Mouse (Mus musculus) CH12.LX (cell line): ENCODE measurements around the gene Clmn. TPM values are rescaled to one million over a fixed set of nuclear protein-coding genes. Genes with fewer than 3 reads are reported as not detected.

Experiments
- DNase-seq: peaks from one replicate; pipeline ENCODE4 v3.0.0-alpha.2; 2013; ENCODE audit errors: extremely low read depth
- H3K27ac ChIP-seq: 2 replicates; pipeline ENCODE4 v1.5.1; 2012; ENCODE audit warnings: low read depth, mild to moderate bottlenecking, control low read depth, moderate library complexity; ENCODE audit not compliant: insufficient read depth
- H3K27me3 ChIP-seq: replicated peaks from 2 replicates; pipeline ENCODE3; 2012; ENCODE audit warnings: inconsistent platforms
- H3K36me3 ChIP-seq, 2 experiments: replicated peaks in 1 of 2; 2 replicates each; pipeline versions ENCODE3 to v1.6.1; 2012; ENCODE audit warnings: inconsistent platforms in 1 of 2, low read length in 1 of 2, mild to moderate bottlenecking in 1 of 2, mixed read lengths in 1 of 2, moderate library complexity in 1 of 2; ENCODE audit not compliant: control insufficient read depth in 1 of 2, insufficient read depth in 1 of 2
- H3K4me1 ChIP-seq, 2 experiments: 2 replicates each; pipeline ENCODE4 v1.6.1; 2012; ENCODE audit warnings: inconsistent platforms in 1 of 2, moderate library complexity in 1 of 2; ENCODE audit not compliant: insufficient read depth in 2 of 2, control insufficient read depth in 1 of 2
- H3K4me2 ChIP-seq: 2 replicates; pipeline ENCODE4 v1.6.1; 2012; ENCODE audit warnings: low read depth, mild to moderate bottlenecking, control low read depth; ENCODE audit not compliant: poor library complexity, insufficient read depth, severe bottlenecking
- H3K4me3 ChIP-seq, 3 experiments: fragments of 150-350 bp in 1 of 3; sonication (generic) in 1 of 3; replicated peaks in 1 of 3; 2 replicates each; pipeline versions ENCODE3 to v1.5.1; 2011 to 2012; ENCODE audit warnings: low read depth in 2 of 3, low read length in 2 of 3, mild to moderate bottlenecking in 2 of 3, moderate library complexity in 2 of 3, control low read depth in 1 of 3, improper control_type of control experiment in 1 of 3, inconsistent platforms in 1 of 3, mixed read lengths in 1 of 3; ENCODE audit not compliant: poor library complexity in 1 of 3
- H3K79me2 ChIP-seq: replicated peaks from 2 replicates; pipeline ENCODE4 v1.6.1; 2012; ENCODE audit warnings: mild to moderate bottlenecking, moderate library complexity; ENCODE audit not compliant: control insufficient read depth, poor library complexity, insufficient read depth, severe bottlenecking; ENCODE audit errors: extremely low read depth
- H3K9ac ChIP-seq: 2 replicates; pipeline ENCODE4 v1.6.1; 2012; ENCODE audit warnings: low read depth, mild to moderate bottlenecking, control low read depth, moderate library complexity; ENCODE audit not compliant: insufficient read depth
- H3K9me3 ChIP-seq: replicated peaks from 2 replicates; pipeline ENCODE3; 2012; ENCODE audit warnings: low read length, inconsistent platforms, mixed read lengths
- BHLHE40 ChIP-seq: IDR thresholded peaks from 2 replicates; pipeline ENCODE4 v1.6.1; 2011; ENCODE audit warnings: mild to moderate bottlenecking, low read depth, low read length, improper control_type of control experiment
- CHD2 ChIP-seq: IDR thresholded peaks from 2 replicates; pipeline ENCODE4 v1.6.1; 2011; ENCODE audit warnings: low read length, improper control_type of control experiment
- CTCF ChIP-seq, 2 experiments: IDR thresholded peaks in 1 of 2; conservative IDR thresholded peaks in 1 of 2; 2 replicates each; pipeline ENCODE4 v1.5.1; 2011 to 2012; ENCODE audit warnings: low read depth in 2 of 2, low read length in 2 of 2, improper control_type of control experiment in 1 of 2, inconsistent platforms in 1 of 2, mild to moderate bottlenecking in 1 of 2, moderate library complexity in 1 of 2
- ELF1 ChIP-seq: IDR thresholded peaks from 2 replicates; pipeline ENCODE4 v1.6.1; 2014; ENCODE audit warnings: low read depth, mild to moderate bottlenecking, inconsistent platforms, low read length, improper control_type of control experiment
- ETS1 ChIP-seq: conservative IDR thresholded peaks from 2 replicates; pipeline ENCODE4 v1.6.1; 2012; ENCODE audit warnings: low read depth, mild to moderate bottlenecking, inconsistent platforms, low read length, improper control_type of control experiment, moderate library complexity
- HCFC1 ChIP-seq: IDR thresholded peaks from 2 replicates; pipeline ENCODE4 v1.6.1; 2012; ENCODE audit warnings: low read depth, mild to moderate bottlenecking, inconsistent platforms, low read length, improper control_type of control experiment
- IRF4 ChIP-seq: IDR thresholded peaks from 2 replicates; pipeline ENCODE4 v1.6.1; 2014; ENCODE audit warnings: low read depth, mild to moderate bottlenecking, inconsistent platforms, low read length, improper control_type of control experiment
- MAFK ChIP-seq: IDR thresholded peaks from 2 replicates; pipeline ENCODE4 v1.6.1; 2011; ENCODE audit warnings: low read length, improper control_type of control experiment; ENCODE audit not compliant: insufficient replicate concordance
- MAX ChIP-seq: IDR thresholded peaks from 2 replicates; pipeline ENCODE4 v1.6.1; 2011; ENCODE audit warnings: low read length, improper control_type of control experiment
- MEF2A ChIP-seq: IDR thresholded peaks from 2 replicates; pipeline ENCODE4 v1.6.1; 2014; ENCODE audit warnings: low read depth, mild to moderate bottlenecking, inconsistent platforms, low read length, improper control_type of control experiment, borderline replicate concordance
- NELFE ChIP-seq: IDR thresholded peaks from 2 replicates; pipeline ENCODE4 v1.6.1; 2011; ENCODE audit warnings: low read depth, low read length, improper control_type of control experiment
- NRF1 ChIP-seq: IDR thresholded peaks from 2 replicates; pipeline ENCODE4 v1.6.1; 2014; ENCODE audit warnings: low read depth, mild to moderate bottlenecking, inconsistent platforms, low read length, improper control_type of control experiment, moderate library complexity
- PAX5 ChIP-seq: IDR thresholded peaks from 2 replicates; pipeline ENCODE4 v1.6.1; 2012; ENCODE audit warnings: low read length, inconsistent platforms, mixed read lengths
- POLR2A ChIP-seq: IDR thresholded peaks from 2 replicates; pipeline ENCODE4 v1.6.1; 2011; ENCODE audit warnings: low read depth, mild to moderate bottlenecking, improper control_type of control experiment, low read length
- POLR2AphosphoS2 ChIP-seq: IDR thresholded peaks from 2 replicates; pipeline ENCODE4 v1.6.1; 2011; ENCODE audit warnings: low read depth, low read length, improper control_type of control experiment
- RAD21 ChIP-seq: IDR thresholded peaks from 2 replicates; pipeline ENCODE4 v1.6.1; 2011; ENCODE audit warnings: low read depth, mild to moderate bottlenecking, low read length, improper control_type of control experiment, moderate library complexity
- RCOR1 ChIP-seq: conservative IDR thresholded peaks from 2 replicates; pipeline ENCODE4 v1.6.1; 2012; ENCODE audit warnings: low read depth, mild to moderate bottlenecking, inconsistent platforms, low read length, improper control_type of control experiment
- SMC3 ChIP-seq: IDR thresholded peaks from 2 replicates; pipeline ENCODE4 v1.6.1; 2011; ENCODE audit warnings: low read depth, low read length, improper control_type of control experiment
- TCF12 ChIP-seq: IDR thresholded peaks from 2 replicates; pipeline ENCODE4 v1.6.1; 2014; ENCODE audit warnings: low read depth, mild to moderate bottlenecking, inconsistent platforms, low read length, improper control_type of control experiment
- UBTF ChIP-seq: IDR thresholded peaks from 2 replicates; pipeline ENCODE4 v1.6.1; 2012; ENCODE audit warnings: low read depth, mild to moderate bottlenecking, inconsistent platforms, low read length, improper control_type of control experiment, moderate library complexity
- USF1 ChIP-seq: IDR thresholded peaks from 2 replicates; pipeline ENCODE4 v1.6.1; 2014; ENCODE audit warnings: low read depth, mild to moderate bottlenecking, inconsistent platforms, low read length, improper control_type of control experiment
- ZC3H11A ChIP-seq: IDR thresholded peaks from 2 replicates; pipeline ENCODE4 v1.6.1; 2012; ENCODE audit warnings: low read depth, mild to moderate bottlenecking, inconsistent platforms, low read length, improper control_type of control experiment
- ZMIZ1 ChIP-seq: IDR thresholded peaks from 2 replicates; pipeline ENCODE4 v1.6.1; 2012; ENCODE audit warnings: low read depth, mild to moderate bottlenecking, inconsistent platforms, low read length, improper control_type of control experiment
- ZNF384 ChIP-seq: IDR thresholded peaks from 2 replicates; pipeline ENCODE4 v1.6.1; 2012; ENCODE audit warnings: low read depth, low read length, improper control_type of control experiment, inconsistent platforms
- dilution Hi-C: fragments of 300-500 bp; cut with MboI; formaldehyde crosslinking; loops from 2 replicates; pipeline ENCODE4 v1.14.3; 2020; ENCODE audit warnings: low sequenced_read_pairs; ENCODE audit not compliant: extremely low pct_unique_long_range_greater_than_20kb, extremely low pct_ligation_motif_present
- in situ Hi-C: fragments of 300-500 bp; cut with MboI; formaldehyde crosslinking; loops from 3 replicates; pipeline ENCODE4 v1.14.3; 2019; ENCODE audit warnings: low sequenced_read_pairs, low pct_ligation_motif_present, low pct_unique_long_range_greater_than_20kb, mixed read lengths
- polyA plus RNA-seq: library from polyadenylated mRNA; unstranded; fragments of >175 nt; gene quantifications from 2 replicates; pipeline ENCODE4 v1.2.1, GENCODE M21; 2012; ENCODE audit warnings: low read depth; ENCODE audit not compliant: insufficient read length
- total RNA-seq, 2 experiments: library from RNA; depleted of rRNA; stranded (reverse); fragments of 300-350 nt in 1 of 2; fragments of >200 nt in 1 of 2; gene quantifications; 2 replicates each; pipeline ENCODE4 v1.2.3; 2012 to 2014

Clmn gene
- total and polyA plus RNA-seq, 3 experiments, result not detected

DNA sequence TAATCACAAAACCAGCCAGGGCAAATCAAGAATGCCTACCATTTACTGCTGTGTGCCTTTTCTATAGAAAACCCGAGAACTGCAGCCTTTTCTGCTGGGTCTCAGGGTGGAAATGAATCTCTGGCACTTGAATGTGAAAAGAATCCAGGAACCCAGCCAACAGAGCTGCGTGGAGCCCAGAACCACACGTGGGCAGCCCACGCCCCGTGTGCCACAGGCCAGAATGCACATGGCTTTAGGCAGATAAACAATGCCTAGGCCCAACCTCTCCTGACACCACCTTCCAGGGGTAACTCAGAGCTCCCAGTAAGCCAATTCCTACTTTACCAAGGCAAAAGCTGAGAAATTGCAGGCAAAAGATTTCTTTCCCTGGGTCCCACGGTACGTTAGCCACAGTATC, 5.7 kb downstream of the Clmn start:
- no peaks in the 10 kb centered on the region for H3K4me1 ChIP-seq
- H3K4me2 ChIP-seq, result no peak overlapping the region
- no peak for TF ChIP-seq ZNF384
- TF ChIP-seq HCFC1, result no peak
- TF ChIP-seq ZC3H11A, result no peak
- TF ChIP-seq MAX, result no peak
- no peak for TF ChIP-seq BHLHE40
- TF ChIP-seq TCF12, result no peak
- no peak for TF ChIP-seq CTCF (conservative IDR thresholded peaks at IDR 0.05 in 1 of 2, IDR thresholded peaks at IDR 0.05 in 1 of 2; ENCODE audit: low read depth in 2 of 2, low read length in 2 of 2)
- TF ChIP-seq PAX5, result no peak
- no peak for TF ChIP-seq NELFE
- no peak for TF ChIP-seq POLR2A
- no peak for TF ChIP-seq ETS1
- no peak for TF ChIP-seq RCOR1
- no peak for TF ChIP-seq POLR2AphosphoS2
- no peak for TF ChIP-seq MAFK
- TF ChIP-seq, all 38 proteins: peak for 0
- Histone ChIP-seq H3K9me3 (no peaks in the 10 kb centered on the region), H3K4me3 (no peak overlapping the region), H3K79me2 (no peaks in the 10 kb centered on the region), H3K9ac (no peak overlapping the region), H3K27ac (no peak overlapping the region), H3K27me3 (peaks cover 91% of the 10 kb centered on the region), H3K36me3 (no peaks in the 10 kb centered on the region)
- dilution Hi-C loops (no loop called here), in situ Hi-C loops (no loop called here)
- no peak for DNase-seq

DNA sequence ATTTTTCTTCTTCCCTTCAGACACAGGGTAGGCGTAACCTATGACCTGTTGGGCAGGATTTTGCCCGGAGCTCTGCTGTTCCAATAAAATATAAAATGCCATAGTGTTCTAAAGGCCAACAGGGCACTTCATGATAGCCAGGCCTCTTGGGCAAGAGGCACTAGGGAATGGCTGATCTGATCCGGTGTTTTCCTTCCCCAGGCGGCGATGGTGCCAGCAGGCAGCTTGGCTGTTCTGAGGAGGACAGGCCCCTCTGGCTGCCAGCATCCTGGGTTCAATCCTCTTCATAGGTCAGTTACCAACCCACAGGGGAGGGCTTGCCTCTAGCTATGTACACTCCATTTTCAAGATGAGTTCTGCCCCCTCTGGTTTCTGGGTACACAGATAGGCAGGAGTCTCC, 6.1 kb downstream of the Clmn start:
- no peaks in the 10 kb centered on the region for H3K4me1 ChIP-seq
- dilution Hi-C loops (no loop called here), in situ Hi-C loops (no loop called here)
- H3K4me2 ChIP-seq, result no peak overlapping the region
- H3K27me3 ChIP-seq, result peaks cover 92% of the 10 kb centered on the region
- H3K9ac ChIP-seq, result no peak overlapping the region
- H3K9me3 ChIP-seq, result no peaks in the 10 kb centered on the region
- no peak overlapping the region for H3K27ac ChIP-seq
- TF ChIP-seq USF1 (no peak), BHLHE40 (no peak), IRF4 (no peak), TCF12 (no peak), UBTF (no peak)
- H3K79me2 ChIP-seq, result no peaks in the 10 kb centered on the region
- H3K36me3 ChIP-seq, result no peaks in the 10 kb centered on the region
- no peak for DNase-seq
- no peak overlapping the region for H3K4me3 ChIP-seq

DNA sequence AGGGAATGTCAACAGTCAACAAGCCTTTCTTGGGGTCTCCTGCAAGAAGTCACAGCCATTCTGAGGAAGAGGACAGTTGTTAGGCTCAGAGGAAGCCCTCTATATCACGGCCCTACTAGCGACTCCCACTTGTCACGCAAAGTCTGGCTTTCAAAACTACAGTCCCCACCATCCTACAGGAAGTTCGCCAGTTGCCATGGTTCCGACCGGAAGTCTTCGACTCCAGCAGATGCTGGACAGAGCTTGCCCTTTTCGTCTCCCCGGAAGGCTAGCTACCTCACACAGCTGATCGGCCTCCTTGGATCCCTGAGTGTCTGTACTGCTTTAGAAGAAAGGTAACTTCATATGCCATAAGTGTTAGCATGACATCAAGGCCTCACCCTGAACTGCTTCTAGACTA, 7.3 kb downstream of the Clmn start:
- no peak for TF ChIP-seq RAD21
- no peak for TF ChIP-seq NELFE
- TF ChIP-seq NRF1, result no peak
- TF ChIP-seq MEF2A, result no peak
- TF ChIP-seq MAX, result no peak
- no peak for TF ChIP-seq SMC3
- no peak for TF ChIP-seq TCF12
- no peak for TF ChIP-seq CTCF (conservative IDR thresholded peaks at IDR 0.05 in 1 of 2, IDR thresholded peaks at IDR 0.05 in 1 of 2; ENCODE audit: low read depth in 2 of 2, low read length in 2 of 2)
- TF ChIP-seq ELF1, result no peak
- TF ChIP-seq ZNF384, result no peak
- TF ChIP-seq POLR2A, result no peak
- TF ChIP-seq ZMIZ1, result no peak
- no peak for TF ChIP-seq POLR2AphosphoS2
- no peak for TF ChIP-seq CHD2
- no peak for TF ChIP-seq BHLHE40
- no peak for TF ChIP-seq ZC3H11A
- peaks cover 92% of the 10 kb centered on the region for H3K27me3 ChIP-seq
- H3K9me3 ChIP-seq, result no peaks in the 10 kb centered on the region
- no peaks in the 10 kb centered on the region for H3K4me1 ChIP-seq
- H3K4me3 ChIP-seq, result no peak overlapping the region
- H3K4me2 ChIP-seq, result no peak overlapping the region
- H3K36me3 ChIP-seq, result no peaks in the 10 kb centered on the region
- dilution Hi-C loops, result no loop called here
- no peak overlapping the region for H3K9ac ChIP-seq
- DNase-seq, result no peak
- no peaks in the 10 kb centered on the region for H3K79me2 ChIP-seq
- in situ Hi-C loops, result no loop called here
- H3K27ac ChIP-seq, result no peak overlapping the region
